Comparison of ENCODE assay signal across 20 mouse cellular contexts in genomic region chr4:108911866-108912265, GRCm38 (mm10). TPM values are rescaled to one million over a fixed set of nuclear protein-coding genes. Genes with fewer than 3 reads are reported as not detected.
A peak's percentile ranks its signal among the peaks of the same experiment; 100 is the strongest.
DNase-seq lines count a peak whose midpoint lies in the region; ATAC-seq and TF ChIP-seq lines count a peak whose summit lies in the region.
"Had no signal": no experiment of that assay in that cellular context is flagged by ENCODE, and none has a peak within 500 bp of the region (broad histone marks: within the 10 kb centered on the region; RNA-seq: fewer than 3 reads in every experiment).

No protein-coding gene starts in this region.

- no peak for ATAC-seq in forebrain, embryonic 14.5 days
- no peak; the same call in 1 of the 2 replicates for ATAC-seq in forebrain, embryonic 16.5 days
- peak; percentile 50; the same call in 1 of the 2 replicates for ATAC-seq in frontal cortex, adult (ENCODE audit: low TSS enrichment)
- no peak for ATAC-seq in hindbrain, postnatal 0 days
- ATAC-seq: CD4-positive, CD25-positive, alpha-beta regulatory T cell, adult 4 months; forebrain, embryonic 15.5 days had no signal

- in situ Hi-C loops in CH12.LX (cut with MboI; ENCODE audit: low pct_ligation_motif_present, low pct_unique_long_range_greater_than_20kb, low sequenced_read_pairs), result no loop called here

- no peaks in the 10 kb centered on the region for H3K79me2 ChIP-seq in CH12.LX (replicated peaks; ENCODE audit: control insufficient read depth, extremely low read depth, insufficient read depth, poor library complexity, severe bottlenecking)

- no peak overlapping the region for H3K27ac ChIP-seq in forebrain, embryonic 14.5 days (ENCODE audit: low read depth, low read length)
- H3K27ac ChIP-seq in forebrain, embryonic 16.5 days (ENCODE audit: low read length), result no peak overlapping the region
- no peak overlapping the region for H3K27ac ChIP-seq in CH12.LX (ENCODE audit: insufficient read depth, low read depth)
- no peak overlapping the region for H3K27ac ChIP-seq in hindbrain, postnatal 0 days
- H3K27ac ChIP-seq: embryonic facial prominence, embryonic 10.5 days; embryonic facial prominence, embryonic 12.5 days; forebrain, embryonic 15.5 days had no signal

- H3K4me2 ChIP-seq in forebrain, embryonic 14.5 days (ENCODE audit: low read length), result no peak overlapping the region
- H3K4me2 ChIP-seq in forebrain, embryonic 16.5 days (ENCODE audit: low read length), result no peak overlapping the region
- no peak overlapping the region for H3K4me2 ChIP-seq in CH12.LX (ENCODE audit: insufficient read depth, low read depth, poor library complexity, severe bottlenecking)
- H3K4me2 ChIP-seq in hindbrain, postnatal 0 days (ENCODE audit: low read depth, low read length), result no peak overlapping the region
- H3K4me2 ChIP-seq: embryonic facial prominence, embryonic 12.5 days; forebrain, embryonic 15.5 days had no signal

- no peak overlapping the region for H3K4me3 ChIP-seq in forebrain, embryonic 14.5 days (ENCODE audit: low read depth, low read length)
- H3K4me3 ChIP-seq in forebrain, embryonic 16.5 days (replicated peaks; ENCODE audit: low read length), result no peak overlapping the region
- no peak overlapping the region for H3K4me3 ChIP-seq in CH12.LX (replicated peaks in 1 of 3; ENCODE audit: low read depth in 2 of 3, low read length in 2 of 3, poor library complexity in 1 of 3)
- no peak overlapping the region for H3K4me3 ChIP-seq in hindbrain, postnatal 0 days (ENCODE audit: low read length)
- H3K4me3 ChIP-seq: embryonic facial prominence, embryonic 10.5 days; embryonic facial prominence, embryonic 12.5 days; forebrain, embryonic 15.5 days had no signal

- no peak for TF ChIP-seq POLR2A in CH12.LX (IDR thresholded peaks at IDR 0.05; ENCODE audit: low read depth, low read length)

- WGBS in forebrain, embryonic 14.5 days, result 73% methylated on average over 2 of the region's 2 CpGs
- 73% methylated on average over 1 of the region's 2 CpGs for WGBS in forebrain, embryonic 16.5 days
- 100% methylated on average over 2 of the region's 2 CpGs for WGBS in hindbrain, postnatal 0 days

- no peak for TF ChIP-seq RAD21 in CH12.LX (IDR thresholded peaks at IDR 0.05; ENCODE audit: low read depth, low read length)

- H3K9ac ChIP-seq in forebrain, embryonic 14.5 days (ENCODE audit: low read length), result no peak overlapping the region
- H3K9ac ChIP-seq in forebrain, embryonic 16.5 days (replicated peaks; ENCODE audit: low read depth, low read length), result no peak overlapping the region
- H3K9ac ChIP-seq in CH12.LX (ENCODE audit: insufficient read depth, low read depth), result no peak overlapping the region
- no peak overlapping the region for H3K9ac ChIP-seq in hindbrain, postnatal 0 days (replicated peaks; ENCODE audit: low read length)
- H3K9ac ChIP-seq: embryonic facial prominence, embryonic 12.5 days; forebrain, embryonic 15.5 days had no signal

- dilution Hi-C loops in CH12.LX (cut with MboI; ENCODE audit: extremely low pct_ligation_motif_present, extremely low pct_unique_long_range_greater_than_20kb, low sequenced_read_pairs), result no loop called here

- no peaks in the 10 kb centered on the region for H3K27me3 ChIP-seq in forebrain, embryonic 14.5 days (replicated peaks; ENCODE audit: control insufficient read depth, insufficient read depth, low read length)
- no peaks in the 10 kb centered on the region for H3K27me3 ChIP-seq in forebrain, embryonic 16.5 days (replicated peaks; ENCODE audit: control insufficient read depth, insufficient read depth, low read length)
- no peaks in the 10 kb centered on the region for H3K27me3 ChIP-seq in CH12.LX (replicated peaks)
- no peaks in the 10 kb centered on the region for H3K27me3 ChIP-seq in hindbrain, postnatal 0 days (ENCODE audit: insufficient read depth, low read length)
- H3K27me3 ChIP-seq: embryonic facial prominence, embryonic 12.5 days; forebrain, embryonic 15.5 days had no signal

- DNase-seq in forebrain, embryonic 14.5 days (ENCODE audit: low spot score), result peak; percentile 29
- DNase-seq in frontal cortex, postnatal 10 days (ENCODE audit: low spot score in 2 of 2), result no peak
- DNase-seq in CH12.LX (ENCODE audit: extremely low read depth), result no peak
- DNase-seq in hindbrain, postnatal 0 days (ENCODE audit: low spot score), result no peak
- DNase-seq: adrenal gland, adult 2 months; adrenal gland, postnatal 10 days; adrenal gland, postnatal 25 days; B cell, adult 2 months; cerebellum, adult 11-12 months; cerebellum, adult 2 months; cerebellum, adult 9-10 months; cerebellum, postnatal 10 days; cerebellum, postnatal 25 days had no signal

- TF ChIP-seq EP300 in CH12.LX (IDR thresholded peaks at IDR 0.05; ENCODE audit: low read length), result no peak

- no peaks in the 10 kb centered on the region for H3K4me1 ChIP-seq in forebrain, embryonic 14.5 days (ENCODE audit: control insufficient read depth, insufficient read depth, low read length)
- H3K4me1 ChIP-seq in forebrain, embryonic 16.5 days (replicated peaks; ENCODE audit: control insufficient read depth, insufficient read depth, low read length), result no peaks in the 10 kb centered on the region
- peaks cover 18 to 46% of the 10 kb centered on the region in 2 experiments for H3K4me1 ChIP-seq in CH12.LX (ENCODE audit: control insufficient read depth in 1 of 2, insufficient read depth in 2 of 2)
- H3K4me1 ChIP-seq in hindbrain, postnatal 0 days (ENCODE audit: insufficient read depth, low read length), result no peaks in the 10 kb centered on the region
- H3K4me1 ChIP-seq: embryonic facial prominence, embryonic 10.5 days; forebrain, embryonic 15.5 days had no signal

- H3K9me3 ChIP-seq in forebrain, embryonic 14.5 days (replicated peaks; ENCODE audit: control insufficient read depth, low read length), result no peaks in the 10 kb centered on the region
- no peaks in the 10 kb centered on the region for H3K9me3 ChIP-seq in forebrain, embryonic 16.5 days (ENCODE audit: control insufficient read depth, low read length)
- peaks cover 4% of the 10 kb centered on the region for H3K9me3 ChIP-seq in CH12.LX (replicated peaks; ENCODE audit: low read length)
- H3K9me3 ChIP-seq in hindbrain, postnatal 0 days (ENCODE audit: low read length), result no peaks in the 10 kb centered on the region
- H3K9me3 ChIP-seq: embryonic facial prominence, embryonic 10.5 days; embryonic facial prominence, embryonic 12.5 days; forebrain, embryonic 15.5 days had no signal

- H3K36me3 ChIP-seq in forebrain, embryonic 14.5 days (ENCODE audit: control insufficient read depth, insufficient read depth, low read length), result no peaks in the 10 kb centered on the region
- no peaks in the 10 kb centered on the region for H3K36me3 ChIP-seq in forebrain, embryonic 16.5 days (ENCODE audit: control insufficient read depth, insufficient read depth)
- H3K36me3 ChIP-seq in CH12.LX (replicated peaks in 1 of 2; ENCODE audit: control insufficient read depth in 1 of 2, insufficient read depth in 1 of 2, low read length in 1 of 2), result no peaks in the 10 kb centered on the region
- no peaks in the 10 kb centered on the region for H3K36me3 ChIP-seq in hindbrain, postnatal 0 days (ENCODE audit: insufficient read depth, low read length)
- H3K36me3 ChIP-seq: embryonic facial prominence, embryonic 10.5 days; embryonic facial prominence, embryonic 12.5 days; forebrain, embryonic 15.5 days had no signal

- no peak for TF ChIP-seq CTCF in CH12.LX (conservative IDR thresholded peaks at IDR 0.05 in 1 of 2, IDR thresholded peaks at IDR 0.05 in 1 of 2; ENCODE audit: low read depth in 2 of 2, low read length in 2 of 2)
- TF ChIP-seq CTCF in hindbrain, postnatal 0 days (IDR thresholded peaks at IDR 0.05; ENCODE audit: low read depth), result no peak

TF ChIP-seq in CH12.LX, 34 proteins besides CTCF, POLR2A, EP300 and RAD21:
- TF ChIP-seq ZKSCAN1 (IDR thresholded peaks at IDR 0.05; ENCODE audit: borderline replicate concordance, low read depth, low read length) (peak; percentile 46; the same call in 1 of the 2 replicates), SIN3A (IDR thresholded peaks at IDR 0.05; ENCODE audit: low read length) (no peak)

RNA-seq across cellular contexts. Expression of gene Rab3b, which starts 33.0 kb away (rescaled TPM):
- polyA plus RNA-seq in forebrain, embryonic 14.5 days (2014; fragmentation: Nextera tagmentation; extraction: Ambion mirVana), result 79.7 and 87.4 TPM in 2 replicates
- 84.7 and 116 TPM in 2 replicates for polyA plus RNA-seq in forebrain, embryonic 16.5 days (2015; fragmentation: Nextera tagmentation; extraction: Ambion mirVana)
- 0.55 and 0.85 TPM in 2 replicates for total RNA-seq in CH12.LX (2012; rRNA removed)
- total RNA-seq in CH12.LX (2014; rRNA removed), result 0.15 and 0.56 TPM in 2 replicates
- 0.76 and 0.94 TPM in 2 replicates for polyA plus RNA-seq in CH12.LX (2012; ENCODE audit: insufficient read length, low read depth)
- total RNA-seq in hindbrain, postnatal 0 days (2014; rRNA removed), result 76.3 and 99.1 TPM in 2 replicates
- 289 and 314 TPM in 2 replicates for polyA plus RNA-seq in hindbrain, postnatal 0 days (2015; fragmentation: Nextera tagmentation; extraction: Ambion mirVana)
- total RNA-seq: MEL had no signal
- polyA plus RNA-seq: CD4-positive, CD25-positive, alpha-beta regulatory T cell, adult 4 months had no signal

Comparison
In these comparisons a context has a peak if more than half of its experiments do, and no peak if none do; other contexts are left out.
1. RNA of gene Rab3b, which starts 33.0 kb away (polyA plus RNA-seq): 289 to 314 TPM in hindbrain, postnatal 0 days, 84.7 to 116 TPM in forebrain, embryonic 16.5 days and 79.7 to 87.4 TPM in forebrain, embryonic 14.5 days; 0.76 to 0.94 TPM in CH12.LX; every median in the first group is over 10 times any median in the second.